Mouse (Mus musculus) layer of hippocampus, adult 11-12 months (tissue): ENCODE data around the gene Rab3gap1.
"Not testable (repeated sequence)": the region's sequence is repeated elsewhere in the genome, so short reads cannot be mapped to it uniquely, and the experiment has no call there.

Experiments used
- DNase-seq: peaks from one replicate; pipeline ENCODE4 v3.0.0; 2022; ENCODE audit warnings: low spot score

Rab3gap1 gene

GRCm38 (mm10) chr1:127933405-127933804 is 64.8 kb downstream of the Rab3gap1 start:
- DNase-seq: no peak

GRCm38 (mm10) chr1:127934322-127934721 is 65.7 kb downstream of the Rab3gap1 start:
- no peak for DNase-seq

DNA sequence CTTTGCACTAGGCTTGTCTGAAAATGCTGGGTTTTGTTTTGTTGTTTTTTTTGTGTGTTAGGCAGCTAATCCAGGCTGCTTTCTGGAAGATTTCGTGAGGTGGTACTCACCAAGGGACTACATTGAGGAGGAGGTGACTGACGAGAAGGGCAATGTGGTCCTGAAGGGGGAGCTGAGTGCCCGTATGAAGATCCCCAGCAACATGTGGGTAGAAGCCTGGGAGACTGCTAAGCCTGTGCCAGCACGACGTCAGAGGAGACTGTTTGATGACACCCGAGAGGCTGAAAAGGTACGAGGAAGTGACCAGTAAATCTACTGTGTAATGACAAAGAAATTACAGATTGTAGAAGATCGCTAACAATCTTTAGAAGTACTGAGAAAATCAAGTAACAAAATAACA is 68.7 kb downstream of the Rab3gap1 start:
- no peak for DNase-seq

DNA sequence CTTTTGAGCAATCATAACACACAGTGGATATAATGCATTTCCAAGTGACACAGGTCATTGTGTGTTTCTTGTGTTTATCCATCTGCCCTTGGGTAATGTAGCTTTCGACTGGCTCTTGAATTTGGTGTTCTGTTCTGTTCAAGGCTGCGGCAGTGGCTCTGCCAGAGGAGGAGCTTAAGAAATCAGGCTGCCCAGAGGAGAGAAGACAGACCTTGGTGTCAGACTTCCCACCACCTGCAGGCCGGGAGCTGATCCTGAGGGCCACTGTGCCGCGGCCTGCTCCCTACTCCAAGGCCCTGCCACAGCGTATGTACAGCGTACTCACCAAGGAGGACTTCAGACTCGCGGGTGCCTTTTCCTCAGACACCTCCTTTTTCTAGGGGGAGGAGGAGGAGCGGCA is 73.7 kb downstream of the Rab3gap1 start:
- no peak for DNase-seq

- no peak for DNase-seq
These were observed 74.9 kb downstream of the Rab3gap1 start for GRCm38 (mm10) chr1:127943516-127943915.

DNA sequence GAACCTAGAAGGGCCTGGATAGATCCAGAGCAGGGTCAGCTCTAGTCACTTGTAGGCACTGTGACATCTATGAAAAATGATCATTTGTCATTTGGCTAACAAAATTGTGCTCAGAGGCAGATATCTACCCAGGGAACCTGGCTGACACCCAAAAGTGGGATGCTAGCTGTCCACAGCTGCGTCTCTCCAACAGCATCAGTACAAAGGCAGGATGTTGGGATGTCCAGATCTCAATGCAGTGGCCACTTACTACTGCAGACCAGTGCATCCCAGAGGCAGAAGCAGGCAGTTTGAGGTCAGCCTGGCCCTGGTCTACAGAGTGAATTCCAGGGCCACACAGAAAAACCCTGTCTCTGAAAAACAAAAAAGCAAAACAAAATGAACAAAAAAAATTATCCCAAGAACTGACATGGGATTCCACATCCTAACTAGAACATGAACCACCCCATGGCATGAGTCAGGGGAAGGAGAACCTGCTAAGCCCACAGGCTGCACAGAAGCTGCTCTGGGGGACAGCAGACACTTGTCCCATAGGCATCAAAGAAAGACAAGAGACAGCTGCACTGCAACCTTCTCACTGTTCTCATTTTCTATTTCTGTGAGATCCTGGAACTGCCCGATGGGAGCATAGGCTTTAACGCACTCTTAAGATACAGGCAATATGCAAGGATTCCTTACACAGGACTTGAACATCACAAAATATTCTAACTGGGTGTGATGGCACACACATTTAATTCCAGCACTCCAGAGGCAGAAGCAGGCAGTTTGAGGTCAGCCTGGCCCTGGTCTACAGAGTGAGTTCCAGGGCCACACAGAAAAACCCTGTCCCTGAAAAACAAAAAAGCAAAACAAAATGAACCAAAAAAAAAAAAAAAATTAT is 77.4 kb downstream of the Rab3gap1 start:
- no peak for DNase-seq

GRCm38 (mm10) chr1:127946615-127947249 is 78.2 kb downstream of the Rab3gap1 start:
- DNase-seq: no peak

DNA sequence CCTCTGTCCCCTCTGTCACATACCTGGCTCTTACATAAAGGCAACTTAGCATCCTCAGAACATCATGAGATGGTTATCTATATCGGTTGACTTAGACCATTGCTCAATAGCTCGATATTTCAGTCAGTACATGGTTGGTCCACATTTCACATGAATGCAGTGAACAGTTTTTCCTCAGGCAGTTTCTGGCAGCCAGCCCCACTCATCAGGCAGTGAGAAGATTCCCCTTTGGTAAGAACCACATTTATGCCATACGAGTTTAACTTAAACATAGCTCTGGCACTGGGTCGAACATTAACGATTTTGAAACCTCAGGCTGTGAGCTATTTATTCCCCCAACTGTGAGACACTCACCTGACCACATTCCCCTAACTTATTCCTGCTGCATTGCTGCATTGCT is 80.2 kb downstream of the Rab3gap1 start:
- no peak for DNase-seq

DNA sequence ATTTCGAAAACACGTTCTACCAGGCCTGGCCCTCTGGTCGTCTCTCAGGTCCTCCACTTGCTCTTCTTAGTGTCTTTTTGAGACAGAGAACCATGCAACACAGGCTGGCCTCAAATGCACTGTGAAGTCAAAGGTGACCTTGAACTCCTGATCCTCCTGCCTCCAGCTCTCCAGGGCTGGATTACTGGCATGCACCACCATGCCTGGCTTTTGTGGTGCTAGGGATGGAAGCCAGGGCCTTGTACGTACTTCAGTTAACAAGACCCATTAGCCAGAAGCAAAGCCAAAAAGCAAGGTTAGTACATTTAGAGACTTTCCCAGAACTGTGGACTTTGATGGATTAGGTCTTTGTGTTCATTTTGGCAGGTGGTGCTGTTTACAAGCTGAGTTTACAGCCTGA is 83.7 kb downstream of the Rab3gap1 start:
- DNase-seq: no peak

DNA sequence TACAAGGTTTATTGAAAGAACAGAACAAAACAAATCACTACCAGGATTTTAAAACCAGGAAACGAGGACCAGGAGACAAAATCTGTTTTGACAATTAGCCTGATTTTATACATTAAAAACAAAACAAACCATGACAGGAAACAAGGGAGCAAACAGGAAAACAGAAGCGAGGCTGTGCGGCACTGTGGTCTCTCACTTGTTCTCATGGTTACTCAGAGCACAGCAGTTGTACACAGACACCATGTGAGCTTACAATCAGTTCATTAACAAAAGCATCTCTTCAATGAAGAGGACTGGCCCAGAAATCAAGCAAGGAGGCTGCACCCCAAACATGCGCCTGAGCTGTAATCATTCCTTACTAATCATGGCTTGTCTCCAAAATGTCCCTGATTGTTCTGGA is 85.6 kb downstream of the Rab3gap1 start:
- DNase-seq: not testable (repeated sequence)

- DNase-seq: no peak
These were observed 86.2 kb downstream of the Rab3gap1 start for GRCm38 (mm10) chr1:127954800-127955199.

- DNase-seq: no peak
These were observed 88.0 kb downstream of the Rab3gap1 start for GRCm38 (mm10) chr1:127956524-127956923.

GRCm38 (mm10) chr1:127958801-127959200 is 90.2 kb downstream of the Rab3gap1 start:
- no peak for DNase-seq

GRCm38 (mm10) chr1:127959312-127959718 is 90.7 kb downstream of the Rab3gap1 start:
- DNase-seq: no peak

DNA sequence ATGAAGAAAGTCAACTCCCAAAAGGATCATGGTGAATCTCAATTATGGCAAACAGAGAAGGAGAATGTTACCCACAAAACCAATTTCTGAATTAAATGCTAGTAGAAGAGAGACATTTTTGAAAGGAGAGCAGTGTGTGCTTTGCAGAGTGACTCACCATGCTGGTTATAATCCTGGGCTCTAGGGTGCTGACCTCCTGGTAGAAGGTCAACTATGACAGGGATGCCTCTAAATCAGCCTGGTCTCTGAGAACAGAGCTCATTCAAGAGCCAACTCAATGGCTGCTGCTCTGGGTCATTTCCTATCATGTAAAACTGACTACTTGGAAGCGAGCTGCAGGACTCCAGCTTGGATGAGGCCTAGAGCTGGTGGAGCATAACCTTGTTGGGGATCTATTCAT is 92.6 kb downstream of the Rab3gap1 start:
- no peak for DNase-seq

DNA sequence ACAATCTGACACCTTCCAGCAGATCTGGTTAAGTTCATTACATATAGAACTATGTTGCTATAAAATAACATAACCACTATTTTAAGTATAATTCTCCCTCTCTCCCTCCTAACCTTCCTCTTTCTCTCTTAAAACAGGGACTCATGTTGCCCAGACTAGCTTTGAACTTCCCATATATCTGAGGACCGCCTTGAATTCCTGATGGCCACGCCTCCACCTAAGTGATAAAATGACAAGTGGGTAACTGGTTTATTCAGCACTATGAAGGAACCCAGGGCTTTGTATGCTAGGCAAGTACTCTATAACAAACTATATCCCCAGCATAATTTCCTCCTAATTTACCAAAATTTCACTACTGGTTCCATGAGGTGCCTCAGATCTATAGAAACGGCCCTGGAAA is 94.8 kb downstream of the Rab3gap1 start:
- DNase-seq: no peak

DNA sequence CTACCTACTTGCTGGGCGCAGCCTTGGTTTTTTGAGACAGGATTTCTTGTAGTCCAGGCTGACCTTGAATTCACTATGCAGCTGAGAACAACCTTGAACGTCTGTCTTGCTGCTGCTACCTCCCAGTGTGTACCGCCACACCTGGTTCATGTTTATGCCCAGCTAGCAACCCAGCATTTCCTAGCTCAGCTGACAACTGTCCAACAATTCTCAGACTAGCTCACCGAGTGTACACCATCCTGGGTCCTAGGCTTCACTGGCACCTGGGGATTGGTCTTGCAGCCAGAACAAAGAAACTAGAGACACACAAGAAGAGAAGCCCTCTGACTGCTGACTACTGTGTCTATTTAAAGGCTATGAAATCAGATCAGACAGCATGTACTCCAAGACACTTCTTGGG is 102.3 kb downstream of the Rab3gap1 start:
- no peak for DNase-seq

- no peak for DNase-seq
These were observed 105.5 kb downstream of the Rab3gap1 start for GRCm38 (mm10) chr1:127974082-127974481.

- DNase-seq: peak; percentile 24
These were observed 107.1 kb downstream of the Rab3gap1 start for GRCm38 (mm10) chr1:127975676-127976075.

DNA sequence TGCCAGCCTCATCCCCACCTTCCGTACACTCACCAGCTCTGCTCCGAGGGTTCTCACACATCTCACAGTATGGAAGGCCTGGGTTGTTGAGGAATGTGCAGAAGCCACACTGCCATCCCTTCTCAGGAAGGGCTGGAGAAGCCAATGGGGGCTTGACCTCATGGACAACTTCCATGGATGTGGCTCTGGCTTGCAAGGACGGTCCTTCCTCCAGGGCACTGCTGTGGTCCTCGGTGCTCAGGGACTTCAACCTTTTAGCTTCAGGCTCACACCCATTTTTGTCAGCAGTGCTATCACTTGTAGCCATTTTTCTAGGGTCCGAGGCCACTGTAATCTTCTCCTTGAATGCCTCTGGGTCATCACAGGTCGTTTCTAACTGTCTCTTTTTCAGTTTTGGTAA is 107.5 kb downstream of the Rab3gap1 start:
- DNase-seq: no peak

- DNase-seq: no peak
These were observed 109.6 kb downstream of the Rab3gap1 start for GRCm38 (mm10) chr1:127978125-127978524.

DNA sequence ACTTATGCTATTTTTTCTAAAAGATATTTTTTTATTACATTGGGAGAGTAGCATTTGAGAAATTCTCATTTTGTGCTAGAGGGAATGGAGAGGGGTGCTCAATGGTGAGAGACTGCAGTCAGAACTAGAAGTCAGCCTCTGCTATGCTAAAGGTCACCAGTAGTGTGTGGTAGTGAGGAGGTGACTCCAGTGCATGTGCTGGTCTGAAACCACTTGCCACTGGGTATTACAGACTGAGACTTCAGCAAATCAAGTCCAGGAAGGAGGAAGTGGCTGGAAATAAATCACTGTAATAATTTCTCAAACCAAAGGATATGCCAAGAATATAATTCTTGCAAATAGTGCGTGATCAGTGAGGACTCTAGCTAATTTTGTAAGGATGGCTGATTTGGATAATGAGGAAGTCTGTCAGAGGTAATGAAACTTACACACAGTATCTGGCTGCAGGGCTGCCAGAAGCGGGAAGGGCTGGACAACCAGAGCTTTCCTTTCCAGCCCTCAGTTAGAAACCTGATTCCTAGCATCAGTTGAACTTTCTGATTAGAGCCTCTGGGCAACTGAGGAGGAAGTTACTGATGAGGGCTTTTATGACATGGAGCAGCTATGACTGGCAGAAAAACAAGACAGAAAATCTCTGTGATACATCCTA is 112.5 kb downstream of the Rab3gap1 start:
- no peak for DNase-seq

DNA sequence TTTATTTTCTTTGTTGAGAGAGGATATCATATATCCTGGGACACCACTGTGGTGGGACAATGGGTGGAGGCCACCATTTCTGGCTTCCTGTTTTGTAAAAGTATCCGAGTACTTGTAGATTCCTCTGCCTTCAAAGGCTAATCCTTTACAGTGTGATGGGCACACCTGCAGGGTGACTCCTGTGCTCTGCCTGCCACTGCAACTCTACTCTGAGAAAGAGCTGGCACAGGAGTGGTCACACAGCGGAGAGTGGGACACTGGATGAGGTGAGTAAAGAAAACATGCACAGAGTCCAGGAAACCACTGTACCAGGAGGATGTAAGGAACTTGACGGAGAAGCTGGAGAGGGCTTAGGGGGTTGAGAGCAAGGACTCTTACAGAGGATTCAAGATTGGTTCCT is 113.7 kb downstream of the Rab3gap1 start:
- DNase-seq: no peak
